Mouse (Mus musculus): ENCODE results near the gene Dennd5a.

- TF ChIP-seq CTCF (IDR thresholded peaks at IDR 0.05; ENCODE audit: control insufficient read depth, insufficient read depth, insufficient replicate concordance, low read depth, low read length) (no peak), POLR2A (IDR thresholded peaks at IDR 0.05; ENCODE audit: control insufficient read depth, low read depth, low read length) (no peak)
Observed at GRCm38 (mm10) chr7:109863561-109863960, 96.7 kb downstream of the Dennd5a start.
